33 mouse cellular contexts compared by ENCODE assay signal in genomic region chr2:28995436-28995835, GRCm38 (mm10). TPM values are rescaled to one million over a fixed set of nuclear protein-coding genes. Genes with fewer than 3 reads are reported as not detected.
DNase-seq lines count a peak whose midpoint lies in the region; ATAC-seq lines count a peak whose summit lies in the region.
"Had no signal": no experiment of that assay in that cellular context is flagged by ENCODE, and none has a peak within 500 bp of the region (broad histone marks: within the 10 kb centered on the region; RNA-seq: fewer than 3 reads in every experiment).

No protein-coding gene starts in this region.

- no peaks in the 10 kb centered on the region for H3K9me3 ChIP-seq in hindbrain, embryonic 14.5 days (ENCODE audit: control insufficient read depth, low read length)
- H3K9me3 ChIP-seq in midbrain, embryonic 12.5 days = no peaks in the 10 kb centered on the region
- H3K9me3 ChIP-seq: embryonic facial prominence, embryonic 10.5 days; G1E; heart, embryonic 12.5 days; hindbrain, embryonic 15.5 days; kidney, embryonic 15.5 days; limb, embryonic 10.5 days; liver, embryonic 15.5 days; lung, embryonic 15.5 days had no signal

- DNase-seq in kidney, postnatal 10 days = peak; percentile 25
- DNase-seq in kidney, adult 9 months = no peak
- no peak for DNase-seq in hindbrain, embryonic 14.5 days (ENCODE audit: low spot score)
- DNase-seq in retina, embryonic 14.5 days (ENCODE audit: low spot score) = peak; percentile 24
- DNase-seq in T-cell, adult 2 months (ENCODE audit: low spot score) = no peak
- no peak for DNase-seq in spleen, postnatal 36 days (ENCODE audit: low spot score in 2 of 2)
- DNase-seq: adrenal gland, postnatal 10 days; B cell, adult 2 months; cerebellum, adult 8-10 months; gastrocnemius, postnatal 25 days; heart, adult 18-20 months; heart, postnatal 10 days; layer of hippocampus, adult 9-11 months; liver; lung, postnatal 36 days; right cerebral cortex, postnatal 25 days; spleen, adult 18-20 months; thymus, postnatal 14 days had no signal

- no peak overlapping the region; the same call in 1 of the 2 replicates for H3K9ac ChIP-seq in hindbrain, embryonic 14.5 days
- H3K9ac ChIP-seq in midbrain, embryonic 12.5 days (replicated peaks) = no peak overlapping the region
- H3K9ac ChIP-seq: heart, embryonic 12.5 days; hindbrain, embryonic 15.5 days; kidney, embryonic 15.5 days; liver, embryonic 15.5 days; lung, embryonic 15.5 days had no signal

- ATAC-seq in hindbrain, embryonic 14.5 days (ENCODE audit: low FRiP score) = no peak
- ATAC-seq in midbrain, embryonic 12.5 days (ENCODE audit: low FRiP score, low read depth) = no peak
- ATAC-seq: forebrain, embryonic 16.5 days; intestine, embryonic 16.5 days; Patski had no signal

- no peak overlapping the region for H3K4me3 ChIP-seq in hindbrain, embryonic 14.5 days (replicated peaks; ENCODE audit: low read length)
- H3K4me3 ChIP-seq in midbrain, embryonic 12.5 days = no peak overlapping the region
- H3K4me3 ChIP-seq: embryonic facial prominence, embryonic 10.5 days; forebrain, embryonic 10.5 days; heart, embryonic 12.5 days; hindbrain, embryonic 15.5 days; kidney, embryonic 15.5 days; left cerebral cortex, adult 2 months; limb, embryonic 10.5 days; liver, embryonic 15.5 days; lung, embryonic 15.5 days; megakaryocyte, embryonic 14.5 days had no signal

- no peak overlapping the region for H3K4me2 ChIP-seq in hindbrain, embryonic 14.5 days (replicated peaks)
- no peak overlapping the region for H3K4me2 ChIP-seq in midbrain, embryonic 12.5 days (replicated peaks)
- H3K4me2 ChIP-seq: heart, embryonic 12.5 days; hindbrain, embryonic 15.5 days; kidney, embryonic 15.5 days; liver, embryonic 15.5 days; lung, embryonic 15.5 days had no signal

- WGBS in hindbrain, embryonic 14.5 days = 21% methylated on average over 4 of the region's 4 CpGs
- 48% methylated on average over 4 of the region's 4 CpGs for WGBS in midbrain, embryonic 12.5 days

- H3K27me3 ChIP-seq in hindbrain, embryonic 14.5 days (ENCODE audit: control insufficient read depth, insufficient read depth, low read length) = no peaks in the 10 kb centered on the region
- H3K27me3 ChIP-seq in midbrain, embryonic 12.5 days = peaks cover 21% of the 10 kb centered on the region
- H3K27me3 ChIP-seq: hindbrain, embryonic 15.5 days; liver, embryonic 15.5 days; lung, embryonic 15.5 days had no signal

- no peaks in the 10 kb centered on the region for H3K36me3 ChIP-seq in hindbrain, embryonic 14.5 days (replicated peaks; ENCODE audit: control insufficient read depth, insufficient read depth)
- no peaks in the 10 kb centered on the region for H3K36me3 ChIP-seq in midbrain, embryonic 12.5 days
- H3K36me3 ChIP-seq: embryonic facial prominence, embryonic 10.5 days; forebrain, embryonic 10.5 days; G1E; heart, embryonic 12.5 days; hindbrain, embryonic 15.5 days; kidney, embryonic 15.5 days; limb, embryonic 10.5 days; liver, embryonic 15.5 days; lung, embryonic 15.5 days had no signal

- H3K27ac ChIP-seq in hindbrain, embryonic 14.5 days = peak overlapping the region; percentile 48; the same call in 1 of the 2 replicates
- 0 out of 2 replicates have a peak overlapping the region, but pooled peaks have one; percentile 25 for H3K27ac ChIP-seq in midbrain, embryonic 12.5 days (replicated peaks)
- H3K27ac ChIP-seq: embryonic facial prominence, embryonic 10.5 days; forebrain, embryonic 10.5 days; hindbrain, embryonic 15.5 days; kidney, embryonic 15.5 days; left cerebral cortex, adult 2 months; limb, embryonic 10.5 days; liver, embryonic 15.5 days; lung, embryonic 15.5 days had no signal

- peaks cover 29% of the 10 kb centered on the region for H3K4me1 ChIP-seq in hindbrain, embryonic 14.5 days (replicated peaks; ENCODE audit: control insufficient read depth, insufficient read depth, low read length)
- peaks cover 20% of the 10 kb centered on the region for H3K4me1 ChIP-seq in midbrain, embryonic 12.5 days
- H3K4me1 ChIP-seq: embryonic facial prominence, embryonic 10.5 days; heart, embryonic 12.5 days; kidney, embryonic 15.5 days; limb, embryonic 10.5 days; liver, embryonic 15.5 days; lung, embryonic 15.5 days; megakaryocyte, embryonic 14.5 days had no signal

RNA-seq across cellular contexts. Expression of gene Cfap77, which starts 59.4 kb away (rescaled TPM):
- polyA plus RNA-seq in hindbrain, embryonic 14.5 days (2014; fragmentation: Nextera tagmentation; extraction: Ambion mirVana) = 0.56 and 0.78 TPM in 2 replicates
- polyA plus RNA-seq in midbrain, embryonic 12.5 days (2016; fragmentation: Nextera tagmentation; extraction: Ambion mirVana) = 0.47 and 0.64 TPM in 2 replicates
- polyA plus RNA-seq: liver, embryonic 15.5 days had no signal

Comparison
In these comparisons a context has a peak if more than half of its experiments do, and no peak if none do; other contexts are left out.
1. DNase-seq: peak in kidney, postnatal 10 days (single experiment) and retina, embryonic 14.5 days (single experiment); none in kidney, adult 9 months (single experiment), hindbrain, embryonic 14.5 days (single experiment), T-cell, adult 2 months (single experiment) and spleen, postnatal 36 days (0 of 2).